Mouse (Mus musculus): ENCODE data around the gene Dpf2.

DNA sequence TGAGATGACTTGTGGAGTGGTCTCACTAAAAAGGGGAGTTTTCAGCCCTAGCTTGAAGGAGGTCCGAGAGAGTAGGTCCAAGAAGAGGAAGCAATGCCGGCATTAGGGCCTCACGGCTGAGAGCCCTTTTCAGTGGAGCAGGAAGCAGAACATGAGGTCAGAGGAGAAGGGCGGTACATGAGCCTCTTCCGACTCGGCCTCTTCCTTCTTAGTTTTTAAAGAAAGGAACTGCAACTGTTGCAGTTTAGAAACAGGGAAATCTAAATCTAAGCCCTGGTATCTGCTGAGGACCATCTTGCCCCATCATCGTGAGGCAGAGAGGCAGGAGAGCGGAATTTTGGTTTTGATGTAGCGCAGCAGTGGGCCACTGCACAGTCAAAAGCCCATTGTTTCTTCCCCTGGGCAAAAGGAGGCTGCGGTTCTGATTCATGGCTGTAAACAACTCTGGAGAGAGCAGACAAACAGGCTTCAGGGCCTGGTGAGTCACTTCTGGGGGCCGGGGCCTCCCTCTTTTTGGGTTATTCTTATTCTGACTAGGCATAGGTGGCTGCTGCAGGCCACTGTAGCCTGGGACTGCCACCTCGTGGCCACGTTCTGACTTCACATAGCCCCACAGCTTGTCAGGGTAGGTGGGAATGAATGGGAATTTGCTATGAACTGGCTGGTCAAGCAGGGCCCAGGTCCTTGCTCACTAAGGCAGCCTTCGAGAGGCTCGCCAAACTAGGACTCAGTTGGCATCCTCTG lies 35.0 kb downstream of the Dpf2 start, which contains the start of gene Slc25a45:
- TF ChIP-seq CTCF (IDR thresholded peaks at IDR 0.05; ENCODE audit: insufficient read depth, low read length) (peak; percentile 88), POLR2A (IDR thresholded peaks at IDR 0.05; ENCODE audit: borderline replicate concordance, extremely low read depth, low read depth, low read length) (peak; percentile 60; the same call in 1 of the 2 replicates)
